Mouse (Mus musculus) heart, adult 8-10 months (tissue): ENCODE data around the gene Nudt15. TPM values are rescaled to one million over a fixed set of nuclear protein-coding genes. Genes with fewer than 3 reads are reported as not detected.

ENCODE experiments used
- DNase-seq: peaks from one replicate; pipeline ENCODE4 v3.0.0; 2022; ENCODE audit warnings: low spot score
- total RNA-seq, 4 experiments: library from RNA; stranded (reverse); gene quantifications; 2 replicates each; pipeline ENCODE4 v1.2.4; 2022

Gene Nudt15
- total RNA-seq, 4 experiments from 2014 or later = 7.4 to 10.5 (median 8.8) TPM

- DNase-seq = no peak
Observed at GRCm38 (mm10) chr14:73470593-73470992, 77.4 kb downstream of the Nudt15 start.

DNA sequence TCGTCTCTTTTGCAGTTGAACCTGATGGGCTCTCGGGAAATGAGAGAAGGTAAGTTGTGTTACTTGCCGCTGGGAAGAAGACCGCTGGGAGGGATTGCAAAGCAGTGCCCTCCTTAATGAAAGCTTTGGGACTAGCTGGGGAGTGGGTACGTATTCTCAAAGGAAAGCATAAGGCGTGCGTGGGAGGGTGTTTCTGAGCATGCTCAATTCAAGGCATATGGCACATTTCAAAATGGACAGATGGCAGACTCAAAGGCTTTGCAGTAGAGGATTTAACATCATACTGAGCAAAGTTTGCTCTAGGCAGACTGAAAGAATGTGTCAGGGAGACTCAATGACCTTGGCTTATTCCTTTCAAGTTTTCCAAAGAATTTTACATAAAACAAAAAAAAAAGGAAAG lies 78.5 kb downstream of the Nudt15 start:
- DNase-seq = no peak

Other genes starting within 250 kb of the Nudt15 start
- 10 to 100 TPM; 18.1 to 19.5 (median 18.5) TPM for gene Rb1, start 222.4 kb downstream of the Nudt15 start, total RNA-seq
- 100 to 1,000 TPM; 747 to 855 (median 798) TPM for gene Itm2b, start 163.0 kb downstream of the Nudt15 start, total RNA-seq
- gene Med4, start 38.2 kb downstream of the Nudt15 start, total RNA-seq = 10 to 100 TPM; 19.8 to 23.7 (median 21.3) TPM
- gene Sucla2, start 22.9 kb downstream of the Nudt15 start, total RNA-seq = 100 to 1,000 TPM; 674 to 810 (median 734) TPM
- gene Gm21750, start 113.0 kb upstream of the Nudt15 start, total RNA-seq = not detected